Mouse (Mus musculus): ENCODE results near the gene 3110040M04Rik.

3110040M04Rik gene

GRCm38 (mm10) chr1:151235574-151235973, 31.7 kb downstream of the 3110040M04Rik start:
- in situ Hi-C loops (cut with MseI, MboI), result no loop called here

GRCm38 (mm10) chr1:151236141-151236930, 32.4 kb downstream of the 3110040M04Rik start:
- in situ Hi-C loops (cut with MseI, MboI), result no loop called here

- in situ Hi-C loops (cut with MseI, MboI), result no loop called here
These were observed 33.9 kb downstream of the 3110040M04Rik start for GRCm38 (mm10) chr1:151237780-151238179.

GRCm38 (mm10) chr1:151243332-151243731, 39.4 kb downstream of the 3110040M04Rik start:
- in situ Hi-C loops (cut with MseI, MboI), result no loop called here

- in situ Hi-C loops (cut with MseI, MboI), result no loop called here
These were observed 40.1 kb downstream of the 3110040M04Rik start for GRCm38 (mm10) chr1:151244013-151244412.

GRCm38 (mm10) chr1:151244761-151245160, 40.8 kb downstream of the 3110040M04Rik start:
- in situ Hi-C loops (cut with MseI, MboI), result no loop called here

- in situ Hi-C loops (cut with MseI, MboI), result no loop called here
These were observed 41.2 kb downstream of the 3110040M04Rik start for GRCm38 (mm10) chr1:151245165-151245564.

GRCm38 (mm10) chr1:151245846-151246245, 41.9 kb downstream of the 3110040M04Rik start:
- in situ Hi-C loops (cut with MseI, MboI), result no loop called here

- in situ Hi-C loops (cut with MseI, MboI), result no loop called here
These were observed 46.2 kb downstream of the 3110040M04Rik start for GRCm38 (mm10) chr1:151250109-151250508.

GRCm38 (mm10) chr1:151250529-151251193, 46.7 kb downstream of the 3110040M04Rik start:
- in situ Hi-C loops (cut with MseI, MboI), result no loop called here

GRCm38 (mm10) chr1:151251194-151252010, 47.5 kb downstream of the 3110040M04Rik start:
- in situ Hi-C loops (cut with MseI, MboI), result no loop called here

Data from mouse trophoblast stem cell (cell line).